Mouse (Mus musculus): ENCODE results near the gene Cnnm4. TPM values are rescaled to one million over a fixed set of nuclear protein-coding genes. Genes with fewer than 3 reads are reported as not detected.

The Cnnm4 gene
- polyA plus RNA-seq, 1 experiment from 2014 or later = 12.4 TPM

GRCm38 (mm10) chr1:36523332-36524013, 52.1 kb downstream of the Cnnm4 start:
- Histone ChIP-seq H3K27ac (peak overlapping the region; percentile 41; the same call in 1 of the 2 replicates), H3K36me3 (peaks cover 85% of the 10 kb centered on the region), H3K9ac (no peak overlapping the region), H3K9me3 (replicated peaks) (no peaks in the 10 kb centered on the region), H3K4me3 (replicated peaks) (no peak overlapping the region), H3K27me3 (no peaks in the 10 kb centered on the region), H3K4me1 (peaks cover 19% of the 10 kb centered on the region), H3K4me2 (no peak overlapping the region)
- WGBS = 54% methylated on average over 9 of the region's 9 CpGs
- no peak for ATAC-seq (replicated peaks; ENCODE audit: low FRiP score)

- 50% methylated on average over 5 of the region's 5 CpGs for WGBS
- ATAC-seq (replicated peaks; ENCODE audit: low FRiP score) = no peak
- Histone ChIP-seq H3K4me3 (replicated peaks) (no peak overlapping the region), H3K9ac (no peak overlapping the region), H3K36me3 (peaks cover 79% of the 10 kb centered on the region), H3K27ac (no peak overlapping the region), H3K9me3 (replicated peaks) (no peaks in the 10 kb centered on the region), H3K4me1 (peaks cover 19% of the 10 kb centered on the region), H3K4me2 (no peak overlapping the region), H3K27me3 (no peaks in the 10 kb centered on the region)
Measured at GRCm38 (mm10) chr1:36524058-36524457, 52.6 kb downstream of the Cnnm4 start.

DNA sequence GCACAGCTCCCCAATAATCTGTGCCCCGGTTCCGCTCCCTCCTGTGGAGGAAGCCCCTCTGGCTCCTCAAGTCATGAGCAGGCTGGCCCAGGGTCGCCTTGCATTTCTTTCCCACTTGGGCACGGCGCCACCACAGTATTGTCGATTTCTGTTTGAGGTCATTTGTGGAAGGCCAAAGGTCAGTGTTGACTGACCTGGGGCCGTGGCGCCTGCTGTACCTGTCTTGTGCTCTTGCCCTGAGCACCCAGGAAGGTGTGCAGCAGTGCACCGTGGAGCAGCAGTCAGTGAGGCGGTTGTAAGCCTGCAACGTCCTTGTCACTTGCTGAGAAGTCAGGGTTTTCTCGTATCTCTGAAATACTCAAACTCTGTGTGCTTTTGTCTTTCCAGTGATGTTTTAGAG, 54.4 kb downstream of the Cnnm4 start:
- ATAC-seq (replicated peaks; ENCODE audit: low FRiP score) = no peak
- Histone ChIP-seq H3K4me3 (replicated peaks) (no peak overlapping the region), H3K9me3 (replicated peaks) (no peaks in the 10 kb centered on the region), H3K27me3 (no peaks in the 10 kb centered on the region), H3K4me2 (no peak overlapping the region), H3K36me3 (peaks cover 70% of the 10 kb centered on the region), H3K27ac (no peak overlapping the region), H3K9ac (no peak overlapping the region), H3K4me1 (peaks cover 16% of the 10 kb centered on the region)
- 92% methylated on average over 12 of the region's 12 CpGs for whole genome bisulfite sequencing

DNA sequence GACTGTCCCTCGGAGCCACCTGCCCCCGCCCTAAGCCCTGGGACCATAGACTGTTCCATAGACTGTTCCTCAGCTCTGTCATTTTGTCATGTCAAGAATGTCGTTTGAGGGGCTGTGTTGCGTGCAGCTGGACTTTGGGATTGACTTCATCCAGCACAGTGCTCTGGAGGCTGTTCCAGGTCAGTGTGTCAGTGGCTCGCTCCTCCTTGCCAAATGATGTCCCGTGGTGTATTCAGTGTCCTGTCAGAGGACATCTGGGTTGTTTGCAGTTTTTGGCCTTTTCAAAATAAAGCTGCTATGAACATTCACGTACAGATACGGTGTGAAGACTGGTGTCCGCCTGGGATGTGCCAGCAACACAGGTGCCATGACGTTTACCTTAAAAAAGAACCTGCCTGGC, 55.5 kb downstream of the Cnnm4 start:
- no peak overlapping the region for H3K4me3 ChIP-seq (replicated peaks)
- peaks cover 16% of the 10 kb centered on the region for H3K4me1 ChIP-seq
- peaks cover 69% of the 10 kb centered on the region for H3K36me3 ChIP-seq
- WGBS = 85% methylated on average over 10 of the region's 10 CpGs
- no peak for ATAC-seq (replicated peaks; ENCODE audit: low FRiP score)
- H3K9me3 ChIP-seq (replicated peaks) = no peaks in the 10 kb centered on the region
- H3K9ac ChIP-seq = no peak overlapping the region
- no peak overlapping the region for H3K4me2 ChIP-seq
- no peaks in the 10 kb centered on the region for H3K27me3 ChIP-seq
- no peak overlapping the region for H3K27ac ChIP-seq

DNA sequence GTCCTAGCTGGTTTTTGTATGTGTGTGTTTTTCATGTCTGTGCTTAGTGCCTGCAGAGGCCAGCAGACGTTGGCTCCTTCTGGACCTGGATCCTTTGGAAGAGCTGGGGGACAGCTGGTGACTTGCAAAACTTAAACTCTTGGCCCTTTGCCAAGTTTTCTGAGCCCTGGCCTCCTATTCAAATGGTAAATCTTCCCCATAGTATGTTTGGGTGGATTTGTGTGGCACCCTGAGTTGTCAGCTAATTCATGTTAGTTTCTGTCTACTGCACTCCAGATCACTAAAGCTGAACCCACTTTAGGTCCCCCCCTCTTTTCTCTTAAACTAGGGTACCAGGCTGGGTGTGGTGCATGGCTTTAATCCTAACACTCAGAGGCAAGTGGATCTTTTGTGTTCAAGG, 56.9 kb downstream of the Cnnm4 start:
- H3K4me2 ChIP-seq = no peak overlapping the region
- H3K4me1 ChIP-seq = peaks cover 8% of the 10 kb centered on the region
- whole genome bisulfite sequencing = 39% methylated on average over 1 of the region's 1 CpGs
- no peaks in the 10 kb centered on the region for H3K9me3 ChIP-seq (replicated peaks)
- no peak overlapping the region for H3K27ac ChIP-seq
- H3K4me3 ChIP-seq (replicated peaks) = no peak overlapping the region
- peaks cover 54% of the 10 kb centered on the region for H3K36me3 ChIP-seq
- no peaks in the 10 kb centered on the region for H3K27me3 ChIP-seq
- no peak for ATAC-seq (replicated peaks; ENCODE audit: low FRiP score)
- H3K9ac ChIP-seq = no peak overlapping the region

- Histone ChIP-seq H3K4me1 (0 out of 2 replicates have a peak, but pooled peaks cover 4% of the 10 kb centered on the region), H3K27ac (no peak overlapping the region), H3K27me3 (no peaks in the 10 kb centered on the region), H3K9me3 (replicated peaks) (no peaks in the 10 kb centered on the region), H3K4me3 (replicated peaks) (no peak overlapping the region), H3K4me2 (no peak overlapping the region), H3K36me3 (peaks cover 45% of the 10 kb centered on the region), H3K9ac (no peak overlapping the region)
- 79% methylated on average over 4 of the region's 4 CpGs for WGBS
- no peak for ATAC-seq (replicated peaks; ENCODE audit: low FRiP score)
Measured at GRCm38 (mm10) chr1:36529274-36529673, 57.9 kb downstream of the Cnnm4 start.

DNA sequence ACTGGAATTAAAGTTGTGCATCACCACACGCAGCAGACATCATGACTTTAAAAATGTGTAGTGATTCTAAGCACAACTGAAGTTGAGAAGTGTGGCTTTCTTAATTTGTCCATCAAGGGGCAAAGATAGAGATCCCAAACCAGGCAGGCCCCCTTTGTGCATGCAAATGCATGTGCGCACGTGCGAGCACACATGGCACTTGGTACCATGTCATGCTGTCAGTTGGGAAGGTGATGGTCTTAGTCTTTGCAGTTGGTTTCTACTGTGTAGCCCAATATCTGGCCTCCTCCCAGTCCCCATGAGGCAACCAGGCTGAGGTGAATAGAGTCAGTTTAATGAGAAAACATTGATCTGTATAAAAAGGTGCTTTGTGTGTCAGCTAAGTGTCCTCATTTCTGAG, 58.5 kb downstream of the Cnnm4 start:
- H3K27ac ChIP-seq = no peak overlapping the region
- no peak for ATAC-seq (replicated peaks; ENCODE audit: low FRiP score)
- H3K27me3 ChIP-seq = no peaks in the 10 kb centered on the region
- no peak overlapping the region for H3K4me3 ChIP-seq (replicated peaks)
- H3K9me3 ChIP-seq (replicated peaks) = no peaks in the 10 kb centered on the region
- no peak overlapping the region for H3K4me2 ChIP-seq
- H3K4me1 ChIP-seq = 0 out of 2 replicates have a peak, but pooled peaks cover 3% of the 10 kb centered on the region
- H3K9ac ChIP-seq = no peak overlapping the region
- H3K36me3 ChIP-seq = peaks cover 39% of the 10 kb centered on the region
- 94% methylated on average over 4 of the region's 4 CpGs for WGBS

DNA sequence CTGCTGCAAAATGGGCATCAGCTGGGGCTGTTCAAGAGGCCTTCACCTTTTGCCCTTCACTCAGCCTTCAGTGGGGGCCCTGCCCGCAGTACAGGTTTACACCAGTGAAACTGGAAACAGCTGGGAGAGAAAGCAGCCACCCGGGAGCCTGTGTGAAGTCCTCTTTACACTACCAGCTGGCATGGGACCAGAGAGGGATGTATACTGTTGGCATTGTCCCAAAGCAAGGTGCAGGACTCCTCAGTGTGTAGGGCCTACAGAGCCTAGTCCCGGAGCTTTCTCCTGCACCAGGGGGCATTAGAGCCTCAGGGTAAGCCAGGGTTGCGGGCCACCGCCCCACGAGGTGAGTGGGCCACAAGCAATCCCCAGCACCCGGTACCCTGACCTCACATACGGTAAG, 59.1 kb downstream of the Cnnm4 start:
- Histone ChIP-seq H3K4me3 (replicated peaks) (no peak overlapping the region), H3K9me3 (replicated peaks) (no peaks in the 10 kb centered on the region), H3K27ac (no peak overlapping the region), H3K27me3 (no peaks in the 10 kb centered on the region), H3K36me3 (peaks cover 33% of the 10 kb centered on the region), H3K4me2 (no peak overlapping the region), H3K4me1 (0 out of 2 replicates have a peak, but pooled peaks cover 3% of the 10 kb centered on the region), H3K9ac (no peak overlapping the region)
- ATAC-seq (replicated peaks; ENCODE audit: low FRiP score) = no peak
- WGBS = 80% methylated on average over 8 of the region's 8 CpGs

- Histone ChIP-seq H3K27ac (no peak overlapping the region), H3K4me2 (no peak overlapping the region), H3K4me3 (replicated peaks) (no peak overlapping the region), H3K9ac (no peak overlapping the region), H3K4me1 (0 out of 2 replicates have a peak, but pooled peaks cover 3% of the 10 kb centered on the region), H3K9me3 (replicated peaks) (no peaks in the 10 kb centered on the region), H3K27me3 (no peaks in the 10 kb centered on the region), H3K36me3 (peaks cover 28% of the 10 kb centered on the region)
- ATAC-seq (replicated peaks; ENCODE audit: low FRiP score) = no peak
- 92% methylated on average over 7 of the region's 7 CpGs for WGBS
Measured at GRCm38 (mm10) chr1:36530962-36531361, 59.5 kb downstream of the Cnnm4 start.

- no peak overlapping the region for H3K27ac ChIP-seq
- H3K9ac ChIP-seq = no peak overlapping the region
- H3K4me1 ChIP-seq = 0 out of 2 replicates have a peak, but pooled peaks cover 3% of the 10 kb centered on the region
- H3K9me3 ChIP-seq (replicated peaks) = no peaks in the 10 kb centered on the region
- ATAC-seq (replicated peaks; ENCODE audit: low FRiP score) = no peak
- H3K27me3 ChIP-seq = no peaks in the 10 kb centered on the region
- 92% methylated on average over 12 of the region's 12 CpGs for WGBS
- H3K4me3 ChIP-seq (replicated peaks) = no peak overlapping the region
- H3K4me2 ChIP-seq = no peak overlapping the region
- H3K36me3 ChIP-seq = peaks cover 26% of the 10 kb centered on the region
Measured at GRCm38 (mm10) chr1:36531461-36531860, 60.0 kb downstream of the Cnnm4 start.

- H3K27me3 ChIP-seq = no peaks in the 10 kb centered on the region
- ATAC-seq (replicated peaks; ENCODE audit: low FRiP score) = no peak
- 76% methylated on average over 6 of the region's 6 CpGs for WGBS
Measured at GRCm38 (mm10) chr1:36533546-36533945, 62.1 kb downstream of the Cnnm4 start.

GRCm38 (mm10) chr1:36534595-36535058, 63.2 kb downstream of the Cnnm4 start:
- ATAC-seq (replicated peaks; ENCODE audit: low FRiP score) = no peak
- no peak overlapping the region for H3K4me2 ChIP-seq
- no peak overlapping the region for H3K27ac ChIP-seq
- 61% methylated on average over 6 of the region's 6 CpGs for WGBS
- peaks cover 42% of the 10 kb centered on the region for H3K36me3 ChIP-seq
- H3K9me3 ChIP-seq (replicated peaks) = no peaks in the 10 kb centered on the region
- no peak overlapping the region for H3K4me3 ChIP-seq (replicated peaks)
- H3K27me3 ChIP-seq = no peaks in the 10 kb centered on the region
- 0 out of 2 replicates have a peak, but pooled peaks cover 3% of the 10 kb centered on the region for H3K4me1 ChIP-seq
- H3K9ac ChIP-seq = no peak overlapping the region

More at GRCm38 (mm10) chr1:36533546-36533945, 62.1 kb downstream of the Cnnm4 start:
- peaks cover 31% of the 10 kb centered on the region for H3K36me3 ChIP-seq
- no peak overlapping the region for H3K4me3 ChIP-seq (replicated peaks)
- no peak overlapping the region for H3K4me2 ChIP-seq
- H3K9me3 ChIP-seq (replicated peaks) = no peaks in the 10 kb centered on the region
- no peak overlapping the region for H3K27ac ChIP-seq
- no peak overlapping the region for H3K9ac ChIP-seq
- H3K4me1 ChIP-seq = 0 out of 2 replicates have a peak, but pooled peaks cover 3% of the 10 kb centered on the region
